Mouse (Mus musculus): ENCODE measurements at regions not wholly inside any gene's neighbourhood (a gene's known extent, or its start where the extent isn't known, plus 50 kb on each side); places are given as distances from the start of the nearest gene placed in this dataset.
A peak's percentile ranks its signal among the peaks of the same experiment; 100 is the strongest.

DNA sequence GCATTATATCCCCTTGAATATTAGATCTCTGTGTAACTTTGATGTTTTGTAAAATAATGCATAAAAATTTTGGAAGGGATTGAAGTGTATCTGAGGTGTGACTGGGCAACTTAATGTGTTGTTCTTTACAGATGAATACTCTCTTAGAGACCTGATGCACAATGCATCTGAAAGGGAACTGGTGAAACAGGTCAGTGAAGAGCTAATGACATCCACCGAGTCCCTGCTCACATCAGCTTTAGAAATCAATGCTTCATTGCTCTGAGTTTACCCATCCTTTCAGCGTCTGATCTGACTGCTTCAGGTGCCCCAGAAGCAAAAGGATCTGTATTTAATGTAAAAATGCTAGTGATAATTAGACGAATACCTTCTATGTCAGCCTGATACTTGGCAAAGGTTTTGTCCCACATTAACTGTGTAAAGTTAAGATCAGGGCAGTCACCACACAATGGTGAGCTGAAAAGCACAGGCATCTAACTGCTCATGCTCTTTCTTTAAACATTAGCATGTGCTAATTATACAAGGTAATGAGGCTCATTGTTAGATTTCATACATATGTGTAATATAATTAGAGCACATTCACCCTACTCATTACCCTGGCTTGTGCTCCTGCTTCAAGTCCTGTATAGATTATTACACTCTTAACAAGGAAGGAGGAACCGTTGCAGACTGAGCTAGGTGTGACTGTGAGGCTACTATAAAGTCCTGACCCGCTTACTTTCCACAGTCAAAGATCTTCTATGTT, 204.6 kb upstream of the Tlr4 start:
- no peak for DNase-seq (ENCODE audit: low read depth)

DNA sequence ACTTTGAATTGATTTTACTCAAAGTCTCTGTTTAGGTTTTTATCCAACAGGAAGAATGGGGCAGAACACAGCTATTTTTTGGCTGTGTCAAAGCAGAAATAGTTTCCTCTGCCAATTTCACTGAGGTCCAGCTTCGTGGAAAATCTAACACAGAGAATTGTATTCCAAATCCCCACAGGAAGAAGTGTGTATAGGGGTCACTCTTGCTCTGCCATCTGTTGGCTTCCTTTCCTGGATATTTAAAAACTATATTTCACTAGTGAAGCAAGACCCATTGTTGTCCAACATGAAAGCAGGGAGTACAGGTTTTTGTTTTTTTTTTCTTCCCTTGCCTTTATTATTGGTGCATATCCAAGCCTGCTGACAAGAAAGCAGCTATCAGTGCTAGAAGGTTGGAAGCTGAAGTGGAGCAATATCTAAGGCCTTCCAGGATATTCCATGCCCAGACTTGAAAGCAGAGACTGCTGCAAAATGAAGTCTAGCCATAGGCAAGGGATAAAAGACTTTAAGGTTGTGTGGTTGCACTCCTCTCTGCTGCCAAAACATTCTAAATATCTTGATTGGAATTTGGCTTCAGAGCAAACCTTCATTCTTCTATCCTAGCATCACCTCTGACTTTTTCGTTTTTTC, 208.5 kb upstream of the Tlr4 start:
- DNase-seq (ENCODE audit: low read depth), result no peak

DNA sequence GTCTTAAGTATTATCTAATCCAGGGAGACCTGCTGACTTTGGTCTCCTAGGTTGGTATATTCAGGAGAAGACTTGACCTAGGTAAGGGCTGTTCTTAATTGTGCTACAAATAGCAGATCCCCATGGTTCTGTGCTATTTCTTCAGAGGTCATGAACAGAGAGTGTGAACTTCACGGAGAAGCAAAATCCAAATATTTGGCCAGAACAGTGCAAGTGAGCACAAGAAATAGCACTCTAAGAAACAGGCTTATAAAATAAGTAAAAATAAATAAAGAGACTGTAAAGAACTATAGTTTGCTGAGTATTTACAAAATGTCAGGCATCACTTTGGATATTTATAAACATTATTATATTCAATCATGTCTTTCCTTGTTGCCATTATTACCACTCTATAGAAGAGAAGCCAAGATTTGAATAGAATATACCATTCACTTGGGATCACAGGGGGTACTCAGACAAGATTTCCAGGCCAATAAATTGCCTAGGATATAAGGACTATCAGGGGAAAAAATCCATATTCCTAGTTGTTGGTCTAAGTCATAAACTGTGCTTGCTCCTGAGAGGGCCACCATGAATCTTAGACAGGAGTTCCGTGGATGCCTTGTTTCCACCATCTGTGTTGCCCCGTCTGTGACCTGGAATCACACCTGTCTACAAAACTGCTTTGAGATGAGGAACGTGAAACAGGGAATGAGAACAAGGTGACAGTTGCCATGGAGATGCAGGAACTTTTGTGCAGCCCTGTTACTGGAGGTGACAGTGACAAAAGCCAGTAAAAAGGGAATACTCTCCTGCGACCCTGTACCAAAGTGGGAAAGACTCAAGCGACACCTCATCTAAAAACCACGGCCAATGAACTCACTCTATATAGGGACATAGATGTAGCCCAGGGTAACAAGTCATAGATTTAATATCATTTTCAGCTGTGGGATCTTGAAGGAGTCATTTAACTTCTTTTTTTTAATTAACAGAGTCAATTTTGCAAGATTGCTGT, 209.3 kb upstream of the Tlr4 start:
- DNase-seq (ENCODE audit: low read depth), result no peak

DNA sequence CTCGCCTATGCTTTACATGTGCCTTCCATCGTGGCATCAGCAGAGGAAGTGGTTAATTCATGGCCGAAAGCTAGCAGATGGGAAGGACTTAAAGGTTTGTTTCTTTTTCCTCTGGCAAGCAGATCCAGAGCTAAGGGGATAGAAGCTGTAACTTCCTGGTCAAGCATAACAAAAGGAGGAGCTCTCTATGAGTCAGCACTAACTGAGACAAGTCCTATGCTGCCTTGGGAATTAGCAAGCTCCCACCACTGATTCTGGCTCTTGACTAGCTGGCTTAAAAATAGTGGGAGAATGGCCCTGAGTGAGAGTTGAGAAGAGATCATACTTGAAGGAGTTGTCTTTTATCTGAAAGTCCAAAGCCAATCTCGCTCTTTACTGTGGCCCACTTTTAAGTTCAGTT, 210.3 kb upstream of the Tlr4 start:
- no peak for DNase-seq (ENCODE audit: low read depth)

- DNase-seq (ENCODE audit: low read depth), result no peak
Measured at GRCm38 (mm10) chr4:66604849-66605248, 200.4 kb upstream of the Astn2 start.

DNA sequence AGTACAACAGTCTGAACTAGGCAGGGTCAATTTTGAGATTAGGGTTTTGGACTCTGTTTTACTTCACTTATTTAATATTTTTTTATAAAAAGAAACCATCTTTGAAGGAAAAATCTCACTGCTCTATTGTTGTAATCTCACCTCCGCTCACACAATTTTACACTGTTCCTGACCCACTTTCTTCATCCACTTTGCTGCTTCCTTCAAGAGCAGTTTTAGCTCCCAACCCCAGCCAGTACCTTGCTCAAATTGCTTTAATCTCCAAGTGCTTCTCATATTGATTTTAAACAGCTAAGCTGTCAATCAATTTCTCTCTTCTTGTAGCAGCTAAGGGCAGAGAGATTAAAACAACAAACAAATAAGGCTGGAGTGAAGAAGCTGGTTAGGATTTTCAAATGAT, 194.3 kb upstream of the Astn2 start:
- no peak for DNase-seq (ENCODE audit: low read depth)

- no peak for DNase-seq (ENCODE audit: low read depth)
Measured at GRCm38 (mm10) chr4:66586647-66587046, 182.2 kb upstream of the Astn2 start.

DNA sequence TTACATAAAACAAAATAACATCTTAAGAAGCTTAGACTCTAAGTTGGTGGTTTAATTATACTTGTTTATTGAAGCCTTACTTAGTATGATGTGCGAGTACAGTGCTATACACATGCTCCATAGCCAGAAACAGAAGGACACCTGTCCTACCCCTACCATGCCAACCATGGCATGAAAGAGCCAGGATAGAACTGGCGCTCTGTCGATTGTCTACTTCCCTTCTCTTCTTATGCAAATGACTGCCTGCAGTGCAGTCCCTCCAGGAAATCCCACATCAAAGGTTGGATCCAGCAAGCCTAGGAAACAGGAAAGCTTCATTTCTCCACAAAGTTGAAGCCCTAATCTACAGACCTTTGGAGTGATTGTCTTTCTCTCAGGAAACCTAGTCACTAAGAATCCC, 181.8 kb upstream of the Astn2 start:
- no peak for DNase-seq (ENCODE audit: low read depth)

DNA sequence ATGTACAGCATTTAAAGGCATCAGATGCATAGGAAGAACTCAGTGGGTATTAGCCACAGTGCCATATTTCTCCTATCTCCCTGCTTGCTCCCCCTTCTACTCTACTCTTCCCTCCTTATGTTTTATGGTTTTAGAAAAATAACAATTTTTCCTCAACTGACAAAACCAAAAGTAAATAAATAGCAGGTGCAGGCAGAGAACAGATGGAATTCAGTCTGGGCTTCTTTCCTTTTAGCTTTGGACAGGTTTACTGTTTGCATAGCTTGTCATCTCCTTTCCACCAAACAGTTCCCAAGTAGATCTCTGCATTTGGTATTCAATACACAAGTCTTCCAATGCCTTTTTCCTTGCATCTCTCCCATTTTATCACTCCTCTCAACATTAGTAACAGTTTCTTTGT, 152.5 kb upstream of the Astn2 start:
- no peak for DNase-seq (ENCODE audit: low read depth)

DNA sequence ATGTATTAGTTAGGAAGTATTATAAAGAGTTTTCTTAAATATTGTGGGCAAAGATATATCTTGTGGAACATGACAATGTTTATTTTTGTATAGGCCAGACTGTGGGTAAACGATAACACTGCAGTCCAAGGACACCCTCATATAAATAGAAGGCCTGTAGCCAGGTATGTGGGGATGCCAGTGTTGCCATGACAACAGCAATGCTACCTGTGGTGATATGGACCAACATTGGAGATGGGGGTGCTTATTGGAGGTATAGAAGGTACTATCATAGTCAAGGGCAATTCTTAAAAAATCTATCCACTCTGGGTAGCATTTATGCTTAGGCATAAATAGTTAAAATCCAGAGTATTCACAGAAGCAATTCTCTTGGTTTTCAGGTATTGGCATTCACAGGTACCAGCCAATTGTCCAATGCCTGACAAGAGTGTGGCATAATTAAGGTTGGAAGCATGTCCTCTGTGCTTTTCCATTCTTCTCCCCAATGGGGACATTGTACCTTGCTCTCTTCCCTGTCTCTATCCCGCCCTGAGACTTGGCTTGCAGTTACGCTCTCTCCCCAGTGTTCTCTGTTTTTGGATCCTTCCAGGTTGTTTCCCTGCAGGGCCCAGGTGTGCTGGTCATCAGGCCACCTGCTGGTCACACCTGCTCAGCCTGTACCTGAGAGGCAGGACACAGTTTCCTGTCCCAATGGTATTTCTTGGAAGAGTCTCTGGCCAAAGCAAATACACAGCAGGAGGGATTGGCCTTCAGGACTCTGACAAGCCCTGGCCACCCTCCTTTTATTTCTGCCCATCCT, 146.1 kb upstream of the Astn2 start:
- DNase-seq (ENCODE audit: low read depth), result no peak

GRCm38 (mm10) chr4:66542833-66543436, 138.5 kb upstream of the Astn2 start:
- DNase-seq (ENCODE audit: low read depth), result no peak

GRCm38 (mm10) chr4:66524456-66524855, 120.0 kb upstream of the Astn2 start:
- no peak for DNase-seq (ENCODE audit: low read depth)

DNA sequence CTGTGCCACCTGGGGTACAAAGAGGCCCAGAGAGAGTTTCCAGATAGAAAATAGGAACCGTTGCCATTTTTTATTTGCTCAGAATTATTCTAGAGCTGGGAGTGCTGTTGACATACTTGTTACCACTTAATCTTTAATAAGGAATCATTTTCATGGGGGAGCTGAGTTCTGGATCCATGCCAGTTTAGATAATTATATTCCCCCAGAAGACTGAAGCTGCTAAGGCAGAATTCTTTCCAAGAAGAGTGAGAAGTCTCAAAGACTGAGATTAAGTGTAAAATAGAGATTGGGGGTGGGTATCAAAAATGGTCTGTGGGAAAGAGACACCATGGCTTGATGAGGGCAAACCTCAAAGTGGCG, 119.5 kb upstream of the Astn2 start:
- DNase-seq (ENCODE audit: low read depth), result no peak

DNA sequence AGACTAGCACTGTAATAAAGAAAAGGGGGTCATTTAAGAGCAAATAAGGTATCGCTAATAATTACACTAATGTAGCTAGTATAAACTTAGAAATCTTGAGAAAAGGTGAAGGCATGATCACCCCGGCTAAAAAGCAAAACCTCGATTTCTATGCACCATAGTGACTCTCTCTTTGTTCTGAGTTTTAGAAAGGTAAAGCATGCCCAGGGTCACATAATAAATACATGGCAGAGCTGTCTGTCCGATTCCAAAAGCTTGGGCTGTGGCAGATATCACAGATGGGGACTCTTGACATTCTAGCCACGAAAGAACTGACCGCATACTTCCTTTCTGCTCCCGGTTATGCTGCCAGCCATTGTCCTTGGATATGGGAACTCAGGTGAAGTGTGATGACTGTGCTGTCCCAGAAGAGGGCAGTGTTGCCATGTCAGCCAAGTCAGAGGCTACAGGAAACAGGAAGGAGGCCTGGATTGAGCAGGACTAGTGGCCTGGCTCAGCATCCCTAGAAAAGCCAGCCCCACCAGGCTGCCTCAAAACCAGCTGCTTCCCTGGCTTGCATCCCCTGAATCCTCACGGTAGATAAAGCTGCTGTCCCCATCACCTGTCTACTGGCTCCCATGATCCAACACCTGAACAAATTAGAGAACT, 119.0 kb upstream of the Astn2 start:
- peak; percentile 27 for DNase-seq (ENCODE audit: low read depth)

DNA sequence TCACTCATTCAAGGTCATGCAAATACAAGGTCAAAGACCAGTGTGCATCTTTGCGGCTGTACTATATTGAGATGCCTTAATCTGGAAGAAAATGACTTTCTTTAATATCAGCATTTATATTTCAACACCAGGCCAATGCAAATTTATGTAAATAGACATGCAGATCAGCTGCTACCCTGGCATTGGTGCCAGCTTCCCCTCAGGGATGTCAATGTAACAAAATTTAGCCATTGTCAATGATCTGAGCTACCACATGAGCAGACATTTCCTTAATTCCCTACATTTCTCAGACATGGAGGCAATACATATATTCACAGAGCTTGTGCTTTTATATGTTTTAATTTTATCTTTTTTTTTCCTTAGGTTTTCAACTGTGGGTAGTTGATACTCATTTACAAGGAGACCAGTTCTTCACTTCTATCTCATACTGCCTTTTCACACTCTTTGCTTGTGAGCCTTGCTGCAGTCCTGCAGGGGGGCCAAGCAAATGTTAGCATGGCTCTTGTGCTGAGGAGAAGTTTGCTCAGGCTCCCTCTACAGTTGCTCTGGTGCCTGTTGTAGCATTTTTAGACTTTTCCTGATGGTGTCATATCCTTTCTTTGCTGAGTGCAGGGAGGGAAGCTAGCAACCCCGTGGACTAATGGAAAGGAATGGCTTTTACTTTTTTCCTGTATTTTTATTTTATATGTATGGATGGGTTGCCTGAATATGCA, 117.8 kb upstream of the Astn2 start:
- DNase-seq (ENCODE audit: low read depth), result no peak

GRCm38 (mm10) chr4:66520796-66521195, 116.4 kb upstream of the Astn2 start:
- no peak for DNase-seq (ENCODE audit: low read depth)

DNA sequence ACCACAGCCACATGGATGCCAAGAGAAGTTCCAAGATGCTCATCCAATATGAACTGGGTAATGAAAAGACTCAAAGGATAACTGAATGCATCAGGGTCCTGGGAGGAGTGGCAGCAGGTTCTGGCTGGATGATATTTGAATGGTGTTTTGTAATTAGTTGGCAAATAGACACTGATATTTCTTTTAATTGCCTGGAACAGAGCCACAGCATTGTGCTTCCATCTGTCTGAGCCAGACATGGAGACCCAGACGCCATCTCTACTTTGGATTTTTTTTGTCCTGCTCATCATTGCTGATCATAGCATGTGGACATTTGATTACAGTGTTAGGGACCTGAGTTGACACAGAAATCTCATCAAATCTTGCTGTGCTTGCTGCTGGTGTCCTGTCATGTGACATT, 111.4 kb upstream of the Astn2 start:
- DNase-seq (ENCODE audit: low read depth), result no peak

DNA sequence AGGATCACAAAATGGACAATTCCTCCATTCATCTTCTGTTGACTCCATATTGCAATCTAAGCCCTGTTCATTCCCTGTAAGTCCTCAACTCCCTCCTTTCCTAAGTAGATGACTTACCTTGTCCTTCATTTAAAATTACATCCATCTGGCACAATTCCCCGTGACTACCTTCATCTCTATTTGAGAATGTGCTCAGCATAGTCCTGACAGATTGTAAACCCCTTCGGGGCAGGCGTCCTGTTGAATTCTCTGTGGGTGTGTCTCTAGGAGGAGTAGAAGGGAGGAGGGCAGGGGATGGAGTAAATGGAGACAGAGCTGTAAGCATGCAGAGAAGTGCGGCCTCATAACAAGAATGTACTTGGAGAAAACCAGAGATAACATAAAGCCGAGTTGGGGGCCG, 79.1 kb upstream of the Astn2 start:
- no peak for DNase-seq (ENCODE audit: low read depth)

GRCm38 (mm10) chr4:66482495-66483291, 78.3 kb upstream of the Astn2 start:
- DNase-seq (ENCODE audit: low read depth), result no peak
